Mouse (Mus musculus): Measurements from ENCODE around the gene Cflar.

DNA sequence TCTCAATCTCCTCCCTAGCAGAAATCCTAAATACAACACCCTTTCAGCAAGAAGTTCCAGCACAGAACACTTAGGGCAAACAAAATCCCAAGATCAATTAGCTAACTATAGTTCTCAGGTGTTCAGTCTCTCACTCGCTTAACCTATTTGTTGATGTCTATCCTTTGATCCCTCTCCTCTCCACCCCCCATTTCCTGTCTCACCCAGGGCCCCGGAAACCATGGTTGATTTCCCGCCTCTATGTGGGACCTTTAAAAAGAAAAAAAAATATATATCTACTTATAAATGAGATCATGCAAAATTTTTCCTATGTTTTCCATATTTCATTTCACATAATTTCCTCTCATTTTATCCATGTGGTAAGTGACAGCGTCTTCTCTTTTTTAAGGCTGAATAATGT, 9.7 kb downstream of the Cflar start:
- TF ChIP-seq CHD2 (IDR thresholded peaks at IDR 0.05; ENCODE audit: low read depth, low read length), result no peak
- TF ChIP-seq MAFK (IDR thresholded peaks at IDR 0.05; ENCODE audit: insufficient read depth, low read depth, low read length), result no peak
- no peak for TF ChIP-seq ZNF384 (IDR thresholded peaks at IDR 0.05; ENCODE audit: low read depth, low read length)
- TF ChIP-seq ZC3H11A (IDR thresholded peaks at IDR 0.05; ENCODE audit: borderline replicate concordance, low read depth, low read length), result no peak
- TF ChIP-seq HCFC1 (IDR thresholded peaks at IDR 0.05; ENCODE audit: borderline replicate concordance, insufficient read depth, low read length), result no peak

All from ES-E14 (cell line).